Mouse (Mus musculus): ENCODE results near the gene Mall. TPM values are rescaled to one million over a fixed set of nuclear protein-coding genes. Genes with fewer than 3 reads are reported as not detected.

Mall gene
- polyA plus RNA-seq, 1 experiment from 2014 or later: 1.4 TPM

DNA sequence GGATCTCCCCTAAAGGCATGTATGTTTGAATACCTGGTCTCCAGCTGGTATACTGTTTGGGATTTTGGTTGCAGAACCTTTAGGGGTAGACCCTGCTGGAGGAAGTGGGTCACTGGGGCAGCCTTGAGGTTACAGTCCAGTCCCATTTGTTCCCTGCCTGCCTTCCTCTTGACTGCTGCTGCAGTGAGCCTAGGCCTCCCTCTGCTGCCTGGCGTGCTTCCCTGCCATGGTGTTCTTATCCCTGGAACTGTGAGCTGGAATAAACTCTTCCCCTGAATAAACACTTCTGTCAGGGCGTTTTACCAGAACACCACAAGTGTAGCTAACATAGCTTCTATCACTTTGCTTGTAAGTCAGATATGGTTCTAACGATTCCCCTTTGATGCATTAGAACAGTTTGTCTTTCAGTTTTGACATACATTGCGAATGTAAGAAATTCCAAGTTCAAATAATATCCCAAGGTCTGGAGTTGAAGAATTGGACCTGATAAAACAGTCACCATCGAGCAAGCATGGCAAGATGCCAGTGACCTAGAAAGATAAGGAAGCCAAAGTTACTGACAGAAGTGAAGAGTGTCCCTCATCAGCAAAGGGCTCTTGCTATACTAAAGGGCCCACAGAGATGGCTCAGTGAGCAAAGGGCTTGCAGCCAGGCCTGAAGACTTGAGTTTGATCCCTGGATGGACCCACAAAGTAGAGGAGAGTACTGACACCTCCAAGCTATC lies 29.6 kb upstream of the Mall start:
- Histone ChIP-seq H3K27ac (replicated peaks; ENCODE audit: low read depth, low read length) (no peak overlapping the region), H3K27me3 (ENCODE audit: control insufficient read depth, insufficient read depth, low read length) (no peaks in the 10 kb centered on the region), H3K36me3 (replicated peaks; ENCODE audit: control insufficient read depth, insufficient read depth, low read depth, low read length) (no peaks in the 10 kb centered on the region), H3K4me1 (ENCODE audit: control insufficient read depth, insufficient read depth, low read length) (no peaks in the 10 kb centered on the region), H3K9me3 (replicated peaks; ENCODE audit: control insufficient read depth, low read length) (no peaks in the 10 kb centered on the region), H3K9ac (replicated peaks; ENCODE audit: low read length) (no peak overlapping the region), H3K4me2 (ENCODE audit: low read depth, low read length) (no peak overlapping the region), H3K4me3 (ENCODE audit: low read depth, low read length) (no peak overlapping the region)
- WGBS: 82% methylated on average over 5 of the region's 5 CpGs
- ATAC-seq (replicated peaks; ENCODE audit: insufficient number of reproducible peaks, low FRiP score, low TSS enrichment, low read depth) (no peak), DNase-seq (ENCODE audit: low spot score) (no peak)

DNA sequence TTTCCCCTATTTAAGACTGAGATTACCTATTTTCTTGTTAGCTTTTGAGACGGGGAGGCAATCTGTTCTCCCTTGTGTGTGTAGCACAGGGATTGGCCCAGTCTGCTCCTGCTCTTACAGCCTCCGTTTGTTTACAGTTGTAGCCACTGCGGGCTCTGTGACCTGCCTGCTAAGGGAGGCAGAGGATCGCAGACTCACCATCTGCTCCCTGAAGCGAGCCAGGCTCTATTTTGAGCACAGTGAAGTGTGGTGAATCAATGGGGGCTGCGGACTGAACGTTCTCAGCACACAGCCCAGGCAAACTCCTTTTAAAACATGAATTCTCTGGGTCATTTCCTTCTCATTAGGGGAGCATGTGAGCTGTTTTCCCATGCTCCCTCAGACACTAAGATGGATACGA lies 27.4 kb upstream of the Mall start:
- H3K36me3 ChIP-seq (replicated peaks; ENCODE audit: control insufficient read depth, insufficient read depth, low read depth, low read length): no peaks in the 10 kb centered on the region
- H3K4me2 ChIP-seq (ENCODE audit: low read depth, low read length): no peak overlapping the region
- ATAC-seq (replicated peaks; ENCODE audit: insufficient number of reproducible peaks, low FRiP score, low TSS enrichment, low read depth) (no peak), DNase-seq (ENCODE audit: low spot score) (no peak)
- no peaks in the 10 kb centered on the region for H3K4me1 ChIP-seq (ENCODE audit: control insufficient read depth, insufficient read depth, low read length)
- no peak overlapping the region for H3K4me3 ChIP-seq (ENCODE audit: low read depth, low read length)
- 46% methylated on average over 8 of the region's 8 CpGs for WGBS
- H3K9ac ChIP-seq (replicated peaks; ENCODE audit: low read length): no peak overlapping the region
- H3K27ac ChIP-seq (replicated peaks; ENCODE audit: low read depth, low read length): no peak overlapping the region
- no peaks in the 10 kb centered on the region for H3K9me3 ChIP-seq (replicated peaks; ENCODE audit: control insufficient read depth, low read length)
- H3K27me3 ChIP-seq (ENCODE audit: control insufficient read depth, insufficient read depth, low read length): no peaks in the 10 kb centered on the region

DNA sequence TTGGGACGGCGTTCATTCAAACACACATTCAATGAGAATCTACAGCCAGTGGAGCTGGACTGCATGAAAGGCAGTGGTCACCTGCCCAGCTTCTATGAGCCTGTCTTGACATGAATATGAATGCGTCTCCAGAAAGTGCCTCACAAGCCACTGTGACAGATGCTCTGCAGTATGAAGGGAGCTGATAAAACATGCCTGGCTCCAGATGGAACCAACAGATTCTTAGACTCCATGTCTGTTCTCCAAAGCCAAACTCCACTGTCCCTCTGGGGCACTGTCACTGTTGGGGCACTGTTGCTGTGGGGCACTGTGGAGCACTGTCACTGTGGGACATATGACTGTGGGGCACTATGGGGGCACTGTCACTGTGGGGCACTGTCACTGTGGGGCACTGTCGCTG lies 24.4 kb upstream of the Mall start:
- ATAC-seq (replicated peaks; ENCODE audit: insufficient number of reproducible peaks, low FRiP score, low TSS enrichment, low read depth) (no peak), DNase-seq (ENCODE audit: low spot score) (no peak)
- no peak overlapping the region for H3K4me3 ChIP-seq (ENCODE audit: low read depth, low read length)
- 97% methylated on average over 4 of the region's 4 CpGs for WGBS
- no peaks in the 10 kb centered on the region for H3K27me3 ChIP-seq (ENCODE audit: control insufficient read depth, insufficient read depth, low read length)
- no peak overlapping the region for H3K9ac ChIP-seq (replicated peaks; ENCODE audit: low read length)
- H3K27ac ChIP-seq (replicated peaks; ENCODE audit: low read depth, low read length): no peak overlapping the region
- H3K36me3 ChIP-seq (replicated peaks; ENCODE audit: control insufficient read depth, insufficient read depth, low read depth, low read length): no peaks in the 10 kb centered on the region
- no peak overlapping the region for H3K4me2 ChIP-seq (ENCODE audit: low read depth, low read length)
- H3K4me1 ChIP-seq (ENCODE audit: control insufficient read depth, insufficient read depth, low read length): no peaks in the 10 kb centered on the region
- no peaks in the 10 kb centered on the region for H3K9me3 ChIP-seq (replicated peaks; ENCODE audit: control insufficient read depth, low read length)

DNA sequence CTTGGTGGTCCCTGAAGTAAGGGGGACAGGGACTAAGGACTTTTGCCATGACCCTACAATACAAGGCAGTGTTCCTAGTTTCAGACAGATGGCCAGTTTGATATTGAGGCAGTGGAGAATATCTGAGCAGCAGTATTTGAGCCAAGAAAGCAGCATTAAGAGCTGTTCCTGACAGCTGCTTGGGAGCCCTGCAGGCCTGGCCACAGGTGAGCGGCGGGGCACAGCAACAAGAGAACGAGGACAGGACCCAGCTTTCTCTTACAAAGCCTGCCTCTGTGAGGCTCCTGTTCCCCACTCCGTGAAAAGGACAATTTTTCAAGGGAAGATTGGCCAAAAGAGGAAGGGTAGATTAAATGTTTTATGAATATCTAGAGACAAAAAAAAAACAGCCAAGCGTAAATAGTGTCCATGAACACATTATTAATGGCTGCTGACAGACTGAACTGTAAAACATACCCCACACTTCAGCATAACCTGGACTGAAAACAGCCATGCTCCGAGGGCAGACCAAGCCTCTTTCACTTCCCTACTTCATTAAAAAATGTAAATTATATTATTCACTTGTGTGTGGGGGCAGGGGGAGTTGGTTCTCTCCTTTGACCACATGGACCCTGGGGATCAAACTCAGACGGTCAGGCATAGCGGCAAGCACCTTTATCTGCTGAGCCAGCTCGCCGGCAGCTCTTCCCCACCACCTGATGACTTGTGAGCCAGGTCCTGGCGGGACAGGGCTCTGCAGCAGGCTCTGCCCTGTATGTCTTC lies 22.3 kb upstream of the Mall start:
- 85% methylated on average over 11 of the region's 11 CpGs for WGBS
- Histone ChIP-seq H3K4me2 (ENCODE audit: low read depth, low read length) (no peak overlapping the region), H3K27ac (replicated peaks; ENCODE audit: low read depth, low read length) (no peak overlapping the region), H3K27me3 (ENCODE audit: control insufficient read depth, insufficient read depth, low read length) (no peaks in the 10 kb centered on the region), H3K36me3 (replicated peaks; ENCODE audit: control insufficient read depth, insufficient read depth, low read depth, low read length) (no peaks in the 10 kb centered on the region), H3K9me3 (replicated peaks; ENCODE audit: control insufficient read depth, low read length) (no peaks in the 10 kb centered on the region), H3K4me3 (ENCODE audit: low read depth, low read length) (no peak overlapping the region), H3K4me1 (ENCODE audit: control insufficient read depth, insufficient read depth, low read length) (no peaks in the 10 kb centered on the region), H3K9ac (replicated peaks; ENCODE audit: low read length) (no peak overlapping the region)
- DNase-seq (ENCODE audit: low spot score) (no peak), ATAC-seq (replicated peaks; ENCODE audit: insufficient number of reproducible peaks, low FRiP score, low TSS enrichment, low read depth) (no peak)

DNA sequence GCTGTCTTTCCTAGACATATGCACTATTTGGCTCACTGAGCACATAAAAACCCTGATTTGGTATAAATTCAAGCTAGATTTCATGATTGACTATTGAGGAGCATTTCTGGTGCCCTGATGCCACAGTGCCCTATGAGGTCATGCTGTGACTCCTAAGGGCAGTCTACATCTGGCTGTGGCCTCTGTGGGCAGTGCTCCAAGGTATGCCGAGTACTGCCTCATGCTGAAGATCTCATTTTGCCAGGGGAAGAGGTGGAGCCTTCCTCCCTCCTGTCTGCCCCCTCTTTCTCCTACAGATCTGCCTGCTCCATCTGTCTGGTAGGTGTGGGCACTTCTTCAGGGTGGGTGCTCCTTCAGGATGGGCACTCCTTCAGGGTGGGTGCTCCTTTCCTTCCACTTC lies 19.6 kb upstream of the Mall start:
- no peaks in the 10 kb centered on the region for H3K27me3 ChIP-seq (ENCODE audit: control insufficient read depth, insufficient read depth, low read length)
- no peak for ATAC-seq (replicated peaks; ENCODE audit: insufficient number of reproducible peaks, low FRiP score, low TSS enrichment, low read depth)
- no peaks in the 10 kb centered on the region for H3K9me3 ChIP-seq (replicated peaks; ENCODE audit: control insufficient read depth, low read length)
- no peaks in the 10 kb centered on the region for H3K36me3 ChIP-seq (replicated peaks; ENCODE audit: control insufficient read depth, insufficient read depth, low read depth, low read length)
- no peaks in the 10 kb centered on the region for H3K4me1 ChIP-seq (ENCODE audit: control insufficient read depth, insufficient read depth, low read length)
- H3K9ac ChIP-seq (replicated peaks; ENCODE audit: low read length): no peak overlapping the region
- H3K4me2 ChIP-seq (ENCODE audit: low read depth, low read length): no peak overlapping the region
- 71% methylated on average over 1 of the region's 1 CpGs for WGBS
- H3K27ac ChIP-seq (replicated peaks; ENCODE audit: low read depth, low read length): no peak overlapping the region
- H3K4me3 ChIP-seq (ENCODE audit: low read depth, low read length): no peak overlapping the region
- DNase-seq (ENCODE audit: low spot score): no peak

DNA sequence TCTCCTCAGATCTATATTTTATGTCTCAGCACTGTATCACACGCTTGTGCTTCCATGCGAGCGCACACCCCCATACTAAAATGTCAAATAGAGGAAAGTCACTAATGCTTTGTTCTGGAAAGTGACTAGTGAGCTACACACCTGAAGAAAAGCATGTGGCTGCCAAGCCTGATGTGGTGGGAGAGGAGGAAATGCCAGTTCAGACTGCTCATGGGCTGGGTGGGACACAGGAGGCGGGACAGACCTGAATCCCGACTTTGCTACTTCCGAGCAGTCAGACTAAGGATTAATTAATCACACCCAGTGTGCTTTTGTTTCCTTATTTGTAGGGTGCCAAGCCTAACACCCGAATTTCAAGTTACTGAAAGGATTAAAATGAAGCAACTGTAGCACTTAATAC lies 18.6 kb upstream of the Mall start:
- no peaks in the 10 kb centered on the region for H3K36me3 ChIP-seq (replicated peaks; ENCODE audit: control insufficient read depth, insufficient read depth, low read depth, low read length)
- DNase-seq (ENCODE audit: low spot score): no peak
- no peaks in the 10 kb centered on the region for H3K9me3 ChIP-seq (replicated peaks; ENCODE audit: control insufficient read depth, low read length)
- no peak overlapping the region for H3K9ac ChIP-seq (replicated peaks; ENCODE audit: low read length)
- H3K4me2 ChIP-seq (ENCODE audit: low read depth, low read length): no peak overlapping the region
- no peaks in the 10 kb centered on the region for H3K27me3 ChIP-seq (ENCODE audit: control insufficient read depth, insufficient read depth, low read length)
- ATAC-seq (replicated peaks; ENCODE audit: insufficient number of reproducible peaks, low FRiP score, low TSS enrichment, low read depth): no peak
- WGBS: 71% methylated on average over 7 of the region's 7 CpGs
- no peak overlapping the region for H3K27ac ChIP-seq (replicated peaks; ENCODE audit: low read depth, low read length)
- H3K4me1 ChIP-seq (ENCODE audit: control insufficient read depth, insufficient read depth, low read length): no peaks in the 10 kb centered on the region
- no peak overlapping the region for H3K4me3 ChIP-seq (ENCODE audit: low read depth, low read length)

DNA sequence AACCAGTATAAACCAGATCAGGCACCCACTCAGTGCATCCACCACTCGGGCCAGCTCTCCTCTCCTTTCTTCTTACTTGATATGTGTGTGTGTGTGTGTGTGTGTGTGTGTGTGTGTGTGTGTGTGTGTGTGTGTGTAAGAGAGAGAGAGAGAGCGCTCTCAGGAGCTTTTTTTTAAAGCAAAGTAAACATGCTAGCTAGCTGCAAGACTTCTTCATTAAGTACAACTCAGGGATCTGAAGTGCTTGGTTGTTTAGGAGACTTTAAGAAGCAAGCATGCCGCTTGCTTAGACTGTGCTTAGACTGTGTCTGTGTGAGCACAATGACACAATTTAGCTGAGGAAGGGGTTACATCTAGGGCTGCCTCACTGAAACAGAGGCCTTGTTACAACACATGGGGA lies 12.9 kb upstream of the Mall start:
- Histone ChIP-seq H3K4me3 (ENCODE audit: low read depth, low read length) (no peak overlapping the region), H3K9me3 (replicated peaks; ENCODE audit: control insufficient read depth, low read length) (no peaks in the 10 kb centered on the region), H3K4me1 (ENCODE audit: control insufficient read depth, insufficient read depth, low read length) (no peaks in the 10 kb centered on the region), H3K27ac (replicated peaks; ENCODE audit: low read depth, low read length) (no peak overlapping the region), H3K9ac (replicated peaks; ENCODE audit: low read length) (no peak overlapping the region), H3K4me2 (ENCODE audit: low read depth, low read length) (no peak overlapping the region), H3K27me3 (ENCODE audit: control insufficient read depth, insufficient read depth, low read length) (no peaks in the 10 kb centered on the region), H3K36me3 (replicated peaks; ENCODE audit: control insufficient read depth, insufficient read depth, low read depth, low read length) (no peaks in the 10 kb centered on the region)
- ATAC-seq (replicated peaks; ENCODE audit: insufficient number of reproducible peaks, low FRiP score, low TSS enrichment, low read depth) (no peak), DNase-seq (ENCODE audit: low spot score) (no peak)
- 66% methylated on average over 3 of the region's 3 CpGs for WGBS

DNA sequence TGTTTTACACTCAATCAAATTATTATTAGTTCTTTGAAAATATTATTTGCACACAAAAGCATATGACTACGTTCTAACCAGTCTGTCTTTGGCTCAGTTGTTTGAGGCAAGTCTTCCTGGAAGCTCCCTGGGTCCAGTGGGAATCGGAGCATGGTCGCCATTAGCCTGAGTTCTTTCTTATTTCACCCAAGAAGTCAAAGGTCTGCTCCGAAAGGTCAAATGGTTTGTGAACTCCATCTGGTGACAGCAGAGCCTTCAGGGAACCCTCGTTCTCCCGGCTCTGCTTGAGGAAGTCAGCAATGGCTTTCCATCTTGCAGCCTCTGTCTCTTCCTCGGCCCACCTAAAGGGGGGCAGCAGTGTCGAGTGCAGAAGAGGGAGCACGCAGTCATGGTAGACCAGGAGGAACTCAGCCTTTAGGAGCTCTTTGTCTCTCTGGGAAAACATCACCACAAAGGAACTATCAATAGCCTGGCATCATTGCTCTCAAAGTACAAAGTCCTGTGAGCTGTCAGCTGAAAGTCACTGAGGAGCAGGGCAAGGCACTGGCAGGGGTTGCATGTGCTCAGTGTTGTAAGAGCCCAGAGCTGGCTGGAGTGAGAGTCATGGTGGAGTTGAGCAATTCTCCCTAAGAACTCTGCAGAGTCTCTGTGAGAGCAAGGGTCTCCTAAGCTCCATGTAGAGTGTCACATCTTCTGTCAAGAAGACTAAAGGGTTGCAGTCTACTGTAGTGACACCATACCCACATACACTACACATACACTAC lies 11.2 kb upstream of the Mall start:
- no peak overlapping the region for H3K4me2 ChIP-seq (ENCODE audit: low read depth, low read length)
- H3K4me1 ChIP-seq (ENCODE audit: control insufficient read depth, insufficient read depth, low read length): no peaks in the 10 kb centered on the region
- 37% methylated on average over 9 of the region's 9 CpGs for WGBS
- no peaks in the 10 kb centered on the region for H3K27me3 ChIP-seq (ENCODE audit: control insufficient read depth, insufficient read depth, low read length)
- ATAC-seq (replicated peaks; ENCODE audit: insufficient number of reproducible peaks, low FRiP score, low TSS enrichment, low read depth) (no peak), DNase-seq (ENCODE audit: low spot score) (no peak)
- no peak overlapping the region for H3K9ac ChIP-seq (replicated peaks; ENCODE audit: low read length)
- no peaks in the 10 kb centered on the region for H3K9me3 ChIP-seq (replicated peaks; ENCODE audit: control insufficient read depth, low read length)
- H3K4me3 ChIP-seq (ENCODE audit: low read depth, low read length): no peak overlapping the region
- no peak overlapping the region for H3K27ac ChIP-seq (replicated peaks; ENCODE audit: low read depth, low read length)
- no peaks in the 10 kb centered on the region for H3K36me3 ChIP-seq (replicated peaks; ENCODE audit: control insufficient read depth, insufficient read depth, low read depth, low read length)
